Mouse (Mus musculus) embryonic facial prominence, embryonic 14.5 days (tissue): ENCODE measurements around the gene Ptpra. TPM values are rescaled to one million over a fixed set of nuclear protein-coding genes. Genes with fewer than 3 reads are reported as not detected.
"Not testable (repeated sequence)": the region's sequence is repeated elsewhere in the genome, so short reads cannot be mapped to it uniquely, and the experiment has no call there.

Experiments
- ATAC-seq: fragments of 200-750 bp; cut with Nextera tagmentation; 2 replicates; pipeline ENCODE4 v1.8.0; 2017; ENCODE audit warnings: low read depth, moderate number of reproducible peaks, moderate TSS enrichment
- DNase-seq: peaks from one replicate; pipeline ENCODE4 v3.0.0-alpha.2; 2015; ENCODE audit warnings: low spot score
- H3K27ac ChIP-seq: fragments of 300-500 bp; sonication (generic); replicated peaks from 2 replicates; pipeline ENCODE4 v1.5.1; 2014; ENCODE audit warnings: low read depth, mild to moderate bottlenecking, low read length, moderate library complexity
- H3K27me3 ChIP-seq: fragments of 300-500 bp; sonication (generic); replicated peaks from 2 replicates; pipeline ENCODE4 v1.6.1; 2014; ENCODE audit warnings: low read length; ENCODE audit not compliant: control insufficient read depth, insufficient read depth
- H3K36me3 ChIP-seq: fragments of 300-500 bp; sonication (generic); 2 replicates; pipeline ENCODE4 v1.6.1; 2014; ENCODE audit warnings: low read length, mixed read lengths; ENCODE audit not compliant: control insufficient read depth, insufficient read depth
- H3K4me1 ChIP-seq: fragments of 300-500 bp; sonication (generic); 2 replicates; pipeline ENCODE4 v1.6.1; 2014; ENCODE audit warnings: antibody characterized with exemption, low read length; ENCODE audit not compliant: control insufficient read depth, insufficient read depth
- H3K4me2 ChIP-seq: fragments of 300-500 bp; sonication (generic); 2 replicates; pipeline ENCODE4 v1.6.1; 2014; ENCODE audit warnings: low read depth, mild to moderate bottlenecking, low read length, moderate library complexity, mixed read lengths
- H3K4me3 ChIP-seq: fragments of 300-500 bp; sonication (generic); 2 replicates; pipeline ENCODE4 v1.5.1; 2014; ENCODE audit warnings: low read depth, mild to moderate bottlenecking, low read length
- H3K9ac ChIP-seq: fragments of 300-500 bp; sonication (generic); 2 replicates; pipeline ENCODE4 v1.6.1; 2014; ENCODE audit warnings: low read depth, mild to moderate bottlenecking, low read length, moderate library complexity, mixed read lengths
- H3K9me3 ChIP-seq: fragments of 300-500 bp; sonication (generic); 2 replicates; pipeline ENCODE4 v1.6.1; 2016; ENCODE audit warnings: low read length; ENCODE audit not compliant: control insufficient read depth
- WGBS: fragments of 180-500 bp; shearing (Covaris S2); extraction: QIAGEN DNeasy Blood & Tissue Kit; methylation state at CpG from one replicate; pipeline ENCODE4 v1.1.7; 2014; 5-methylcytosine and 5-hydroxymethylcytosine counted together
- polyA plus RNA-seq: library from polyadenylated mRNA; unstranded; fragments of >200 nt; fragmentation: Nextera tagmentation; extraction: Ambion mirVana; gene quantifications from 2 replicates; pipeline ENCODE4 v1.2.1, GENCODE M21; 2014

The Ptpra gene
- polyA plus RNA-seq, 1 experiment from 2014 or later, result 111 TPM

- Histone ChIP-seq H3K4me1 (no peaks in the 10 kb centered on the region), H3K4me3 (no peak overlapping the region), H3K27ac (no peak overlapping the region), H3K36me3 (peaks cover 42% of the 10 kb centered on the region), H3K9me3 (no peaks in the 10 kb centered on the region), H3K27me3 (no peaks in the 10 kb centered on the region), H3K4me2 (no peak overlapping the region), H3K9ac (no peak overlapping the region)
- 70% methylated on average over 5 of the region's 5 CpGs for WGBS
- ATAC-seq (no peak), DNase-seq (no peak)
These were observed 65.7 kb downstream of the Ptpra start for GRCm38 (mm10) chr2:130515791-130516190.

DNA sequence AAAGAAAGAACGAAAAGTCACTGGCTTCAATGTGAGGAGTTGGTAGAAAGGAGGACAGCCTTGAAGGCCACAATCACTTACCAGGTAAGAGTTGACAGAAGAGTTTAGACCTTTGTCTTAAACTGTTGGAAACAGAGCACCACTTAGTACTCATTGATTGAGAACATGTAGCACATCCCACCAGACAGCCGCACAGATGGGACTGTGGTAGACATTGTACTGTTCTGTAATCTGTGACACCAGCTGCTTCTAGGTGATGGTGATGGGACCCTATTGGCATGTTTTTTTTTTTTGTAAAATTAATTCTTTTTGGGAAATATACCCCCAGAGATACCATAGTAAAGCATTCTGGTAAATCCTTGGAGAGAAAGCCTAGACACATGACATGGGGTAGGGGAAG lies 71.8 kb downstream of the Ptpra start:
- H3K27ac ChIP-seq, result no peak overlapping the region
- H3K4me1 ChIP-seq, result no peaks in the 10 kb centered on the region
- H3K4me2 ChIP-seq, result no peak overlapping the region
- no peaks in the 10 kb centered on the region for H3K27me3 ChIP-seq
- 88% methylated on average over 2 of the region's 2 CpGs for WGBS
- DNase-seq (no peak), ATAC-seq (no peak)
- no peak overlapping the region for H3K4me3 ChIP-seq
- H3K9ac ChIP-seq, result no peak overlapping the region
- no peaks in the 10 kb centered on the region for H3K9me3 ChIP-seq
- H3K36me3 ChIP-seq, result peaks cover 76% of the 10 kb centered on the region

DNA sequence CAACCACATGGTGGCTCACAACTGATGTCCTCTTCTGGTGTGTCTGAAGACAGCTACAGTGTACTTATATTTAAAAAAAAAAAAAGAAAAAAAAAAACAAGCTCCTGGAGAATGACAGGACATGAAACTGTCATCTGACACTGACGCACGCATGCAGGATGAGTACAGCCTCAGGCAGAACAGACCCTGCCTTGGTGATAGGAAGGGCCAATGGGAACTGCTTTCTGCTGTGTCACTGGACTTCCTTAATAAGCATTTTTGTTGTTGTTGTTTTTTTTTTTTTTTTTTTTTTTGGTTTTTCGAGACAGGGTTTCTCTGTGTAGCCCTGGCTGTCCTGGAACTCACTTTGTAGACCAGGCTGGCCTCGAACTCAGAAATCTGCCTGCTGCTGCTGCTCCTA lies 75.4 kb downstream of the Ptpra start:
- not testable (repeated sequence) for ATAC-seq, H3K4me2 ChIP-seq, H3K4me1 ChIP-seq, H3K9me3 ChIP-seq, DNase-seq, H3K9ac ChIP-seq, H3K27me3 ChIP-seq, H3K4me3 ChIP-seq, H3K27ac ChIP-seq
- 84% methylated on average over 3 of the region's 4 CpGs for WGBS
- peaks cover 72% of the 10 kb centered on the region for H3K36me3 ChIP-seq

DNA sequence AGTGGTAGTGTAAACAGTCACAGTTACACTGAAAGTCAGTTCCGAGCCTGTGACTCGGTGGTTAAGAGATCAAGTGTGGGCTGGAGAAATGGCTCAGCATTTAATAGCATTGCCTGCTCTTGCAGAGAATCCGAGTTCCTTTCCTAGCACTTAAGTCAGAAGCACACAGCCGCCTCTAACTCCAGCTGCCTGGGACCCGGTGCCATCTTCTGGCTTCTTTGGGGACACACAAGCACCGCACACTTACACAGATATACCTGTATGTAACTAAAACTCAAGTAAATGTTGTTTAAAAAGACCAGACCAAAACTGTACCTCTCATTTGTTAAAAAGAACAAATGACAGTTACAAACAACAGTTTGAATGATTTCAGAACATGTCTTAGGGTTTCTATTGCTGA lies 78.4 kb downstream of the Ptpra start:
- Histone ChIP-seq H3K27ac (no peak overlapping the region), H3K4me1 (no peaks in the 10 kb centered on the region), H3K27me3 (no peaks in the 10 kb centered on the region), H3K4me2 (no peak overlapping the region), H3K9me3 (no peaks in the 10 kb centered on the region), H3K36me3 (peaks cover 67% of the 10 kb centered on the region), H3K9ac (no peak overlapping the region), H3K4me3 (no peak overlapping the region)
- WGBS, result 92% methylated on average over 6 of the region's 6 CpGs
- DNase-seq (no peak), ATAC-seq (no peak)

DNA sequence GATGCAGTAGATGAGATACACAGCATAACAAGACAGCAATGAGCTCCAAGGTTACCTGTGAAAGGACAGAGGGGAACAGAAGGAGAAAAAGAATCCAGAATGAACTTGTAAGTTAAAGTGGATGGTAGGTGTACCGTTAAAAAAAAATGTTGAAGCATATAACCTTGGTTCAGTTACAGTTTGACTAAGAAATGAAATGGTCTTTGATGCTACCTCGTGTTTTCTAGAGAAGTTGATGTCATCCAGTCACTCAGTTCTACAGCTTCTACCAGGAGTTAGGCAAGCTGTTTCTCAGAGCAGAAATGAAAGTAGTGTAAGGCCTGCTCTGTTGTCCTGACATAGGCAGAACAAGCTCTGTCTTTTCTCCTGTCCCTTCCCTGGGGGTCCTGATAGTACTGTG lies 79.2 kb downstream of the Ptpra start:
- Histone ChIP-seq H3K4me2 (no peak overlapping the region), H3K4me3 (no peak overlapping the region), H3K27me3 (no peaks in the 10 kb centered on the region), H3K4me1 (no peaks in the 10 kb centered on the region), H3K9ac (no peak overlapping the region), H3K36me3 (peaks cover 68% of the 10 kb centered on the region), H3K27ac (no peak overlapping the region), H3K9me3 (no peaks in the 10 kb centered on the region)
- DNase-seq (no peak), ATAC-seq (no peak)
- WGBS, result 86% methylated on average over 2 of the region's 2 CpGs

DNA sequence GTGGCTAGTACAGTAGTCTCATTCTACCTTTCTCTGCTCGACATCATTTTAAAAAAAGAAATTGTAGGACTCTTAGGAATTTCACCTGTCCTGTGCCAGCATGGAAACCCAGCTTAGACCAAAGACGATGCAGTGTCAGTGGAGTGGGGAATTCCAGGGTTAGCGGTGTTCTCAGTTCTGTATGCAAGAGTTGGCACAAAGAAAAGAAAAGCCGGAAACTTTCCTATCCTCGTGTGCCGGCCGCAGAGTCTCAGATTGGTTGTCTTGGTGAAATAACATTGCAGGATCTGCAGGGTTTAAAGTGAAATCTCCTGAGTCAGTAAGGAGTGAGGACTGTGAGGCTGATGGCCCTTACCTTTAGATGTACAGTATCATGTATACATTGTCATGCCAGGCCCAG lies 79.8 kb downstream of the Ptpra start:
- no peak for ATAC-seq
- no peak for DNase-seq
- WGBS, result 91% methylated on average over 7 of the region's 7 CpGs
- Histone ChIP-seq H3K27me3 (no peaks in the 10 kb centered on the region), H3K4me1 (no peaks in the 10 kb centered on the region), H3K4me3 (no peak overlapping the region), H3K9ac (no peak overlapping the region), H3K27ac (no peak overlapping the region), H3K9me3 (no peaks in the 10 kb centered on the region), H3K4me2 (no peak overlapping the region), H3K36me3 (peaks cover 67% of the 10 kb centered on the region)

DNA sequence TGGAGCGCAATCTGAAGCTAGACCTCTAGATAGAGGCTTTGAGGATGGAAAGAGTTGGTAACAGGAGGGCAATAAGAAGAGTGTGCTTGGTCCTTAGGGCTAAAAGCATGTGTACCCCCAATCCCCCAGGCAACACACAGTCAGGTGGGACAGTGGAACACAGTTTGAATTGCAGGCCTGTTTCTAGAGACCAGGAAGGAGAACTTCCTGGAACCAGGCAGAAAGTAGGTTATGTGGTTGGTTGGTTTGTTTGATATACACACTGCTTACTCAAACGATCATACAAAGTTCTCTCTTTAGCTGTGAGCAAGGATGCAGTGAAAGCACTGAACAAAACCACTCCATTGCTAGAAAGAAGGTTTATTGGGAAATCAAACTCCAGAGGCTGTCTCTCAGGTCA lies 82.1 kb downstream of the Ptpra start:
- ATAC-seq, result no peak
- no peak overlapping the region for H3K4me3 ChIP-seq
- H3K36me3 ChIP-seq, result peaks cover 66% of the 10 kb centered on the region
- H3K27me3 ChIP-seq, result no peaks in the 10 kb centered on the region
- no peak overlapping the region for H3K27ac ChIP-seq
- 80% methylated on average over 2 of the region's 2 CpGs for WGBS
- no peak overlapping the region for H3K4me2 ChIP-seq
- H3K9ac ChIP-seq, result no peak overlapping the region
- H3K4me1 ChIP-seq, result no peaks in the 10 kb centered on the region
- DNase-seq, result no peak
- H3K9me3 ChIP-seq, result no peaks in the 10 kb centered on the region

DNA sequence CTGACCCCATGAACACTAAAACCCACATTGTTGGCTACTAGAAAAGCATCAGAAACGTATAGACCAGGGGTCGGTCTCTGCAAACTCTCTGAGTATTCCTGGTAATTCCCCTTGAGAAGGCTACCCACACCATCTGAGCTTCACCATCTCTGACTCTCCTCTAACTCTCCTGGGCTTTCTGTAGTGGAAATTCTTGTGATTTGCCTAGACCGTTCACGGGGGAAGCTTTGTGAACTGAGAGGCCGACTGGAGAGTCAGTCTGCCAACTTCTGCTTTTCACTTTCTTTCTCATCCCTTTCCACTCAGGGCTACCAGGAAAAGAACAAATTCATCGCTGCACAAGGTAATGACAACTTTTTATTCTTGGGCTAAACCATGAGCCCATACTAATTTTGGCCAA lies 84.9 kb downstream of the Ptpra start:
- ATAC-seq, result no peak
- peaks cover 76% of the 10 kb centered on the region for H3K36me3 ChIP-seq
- 88% methylated on average over 6 of the region's 6 CpGs for WGBS

GRCm38 (mm10) chr2:130536890-130537289 lies 86.8 kb downstream of the Ptpra start:
- Histone ChIP-seq H3K36me3 (peaks cover 87% of the 10 kb centered on the region), H3K27me3 (no peaks in the 10 kb centered on the region), H3K4me1 (no peaks in the 10 kb centered on the region), H3K9ac (no peak overlapping the region), H3K4me3 (no peak overlapping the region), H3K27ac (no peak overlapping the region), H3K4me2 (no peak overlapping the region), H3K9me3 (no peaks in the 10 kb centered on the region)
- no peak for ATAC-seq
- DNase-seq, result no peak
- 70% methylated on average over 3 of the region's 3 CpGs for WGBS

More for the DNA sequence above, 84.9 kb downstream of the Ptpra start:
- H3K4me1 ChIP-seq, result no peaks in the 10 kb centered on the region
- H3K4me2 ChIP-seq, result no peak overlapping the region
- no peaks in the 10 kb centered on the region for H3K9me3 ChIP-seq
- no peak overlapping the region for H3K9ac ChIP-seq
- H3K27me3 ChIP-seq, result no peaks in the 10 kb centered on the region
- DNase-seq, result no peak
- H3K27ac ChIP-seq, result no peak overlapping the region
- no peak overlapping the region for H3K4me3 ChIP-seq
